Mouse (Mus musculus): Measurements from ENCODE around the gene Zbtb48. TPM values are rescaled to one million over a fixed set of nuclear protein-coding genes. Genes with fewer than 3 reads are reported as not detected.
A peak's percentile ranks its signal among the peaks of the same experiment; 100 is the strongest.

The Zbtb48 gene
- polyA plus RNA-seq, 1 experiment from 2014 or later: 18.0 TPM

GRCm38 (mm10) chr4:152067280-152067679 lies 39.8 kb upstream of the Zbtb48 start:
- 0 out of 2 replicates have a peak, but pooled peaks cover 6% of the 10 kb centered on the region for H3K36me3 ChIP-seq (ENCODE audit: control insufficient read depth, insufficient read depth, low read length)
- H3K4me1 ChIP-seq (ENCODE audit: control insufficient read depth, insufficient read depth, low read length): peaks cover 4% of the 10 kb centered on the region
- H3K27ac ChIP-seq (ENCODE audit: low read length): no peak overlapping the region
- ATAC-seq (ENCODE audit: insufficient read depth, low FRiP score): no peak
- no peak overlapping the region for H3K9ac ChIP-seq (ENCODE audit: low read length)
- no peaks in the 10 kb centered on the region for H3K9me3 ChIP-seq (replicated peaks; ENCODE audit: control insufficient read depth, low read length)
- no peaks in the 10 kb centered on the region for H3K27me3 ChIP-seq (ENCODE audit: control insufficient read depth, insufficient read depth, low read length)
- H3K4me3 ChIP-seq (replicated peaks; ENCODE audit: low read length): no peak overlapping the region
- no peak overlapping the region for H3K4me2 ChIP-seq (ENCODE audit: low read depth, low read length)

GRCm38 (mm10) chr4:152062390-152063110 lies 35.1 kb upstream of the Zbtb48 start:
- ATAC-seq (ENCODE audit: insufficient read depth, low FRiP score): no peak
- Histone ChIP-seq H3K4me1 (ENCODE audit: control insufficient read depth, insufficient read depth, low read length) (no peaks in the 10 kb centered on the region), H3K36me3 (ENCODE audit: control insufficient read depth, insufficient read depth, low read length) (peaks cover 17% of the 10 kb centered on the region), H3K4me2 (ENCODE audit: low read depth, low read length) (no peak overlapping the region), H3K4me3 (replicated peaks; ENCODE audit: low read length) (no peak overlapping the region), H3K9me3 (replicated peaks; ENCODE audit: control insufficient read depth, low read length) (no peaks in the 10 kb centered on the region), H3K27ac (ENCODE audit: low read length) (no peak overlapping the region), H3K27me3 (ENCODE audit: control insufficient read depth, insufficient read depth, low read length) (no peaks in the 10 kb centered on the region), H3K9ac (ENCODE audit: low read length) (no peak overlapping the region)
- 56% methylated on average over 9 of the region's 9 CpGs for WGBS

GRCm38 (mm10) chr4:152044609-152045008 lies 17.1 kb upstream of the Zbtb48 start:
- 86% methylated on average over 6 of the region's 6 CpGs for WGBS
- H3K9me3 ChIP-seq (replicated peaks; ENCODE audit: control insufficient read depth, low read length): no peaks in the 10 kb centered on the region
- no peak for ATAC-seq (ENCODE audit: insufficient read depth, low FRiP score)
- no peak overlapping the region for H3K9ac ChIP-seq (ENCODE audit: low read length)
- H3K27ac ChIP-seq (ENCODE audit: low read length): no peak overlapping the region
- no peak overlapping the region for H3K4me3 ChIP-seq (replicated peaks; ENCODE audit: low read length)
- H3K4me1 ChIP-seq (ENCODE audit: control insufficient read depth, insufficient read depth, low read length): peaks cover 7% of the 10 kb centered on the region
- H3K27me3 ChIP-seq (ENCODE audit: control insufficient read depth, insufficient read depth, low read length): no peaks in the 10 kb centered on the region
- peaks cover 49% of the 10 kb centered on the region for H3K36me3 ChIP-seq (ENCODE audit: control insufficient read depth, insufficient read depth, low read length)
- H3K4me2 ChIP-seq (ENCODE audit: low read depth, low read length): no peak overlapping the region

GRCm38 (mm10) chr4:152043171-152043570 lies 15.7 kb upstream of the Zbtb48 start:
- ATAC-seq (ENCODE audit: insufficient read depth, low FRiP score): no peak

GRCm38 (mm10) chr4:152041924-152042641 lies 14.6 kb upstream of the Zbtb48 start:
- peaks cover 7% of the 10 kb centered on the region for H3K4me1 ChIP-seq (ENCODE audit: control insufficient read depth, insufficient read depth, low read length)
- no peak overlapping the region for H3K4me2 ChIP-seq (ENCODE audit: low read depth, low read length)
- no peak overlapping the region for H3K4me3 ChIP-seq (replicated peaks; ENCODE audit: low read length)
- 96% methylated on average over 22 of the region's 22 CpGs for WGBS
- H3K27ac ChIP-seq (ENCODE audit: low read length): no peak overlapping the region
- no peak overlapping the region for H3K9ac ChIP-seq (ENCODE audit: low read length)
- no peak for ATAC-seq (ENCODE audit: insufficient read depth, low FRiP score)
- no peaks in the 10 kb centered on the region for H3K27me3 ChIP-seq (ENCODE audit: control insufficient read depth, insufficient read depth, low read length)
- peaks cover 40% of the 10 kb centered on the region for H3K36me3 ChIP-seq (ENCODE audit: control insufficient read depth, insufficient read depth, low read length)
- no peaks in the 10 kb centered on the region for H3K9me3 ChIP-seq (replicated peaks; ENCODE audit: control insufficient read depth, low read length)

More at GRCm38 (mm10) chr4:152043171-152043570, 15.7 kb upstream of the Zbtb48 start:
- H3K36me3 ChIP-seq (ENCODE audit: control insufficient read depth, insufficient read depth, low read length): peaks cover 49% of the 10 kb centered on the region
- no peak overlapping the region for H3K27ac ChIP-seq (ENCODE audit: low read length)
- H3K4me3 ChIP-seq (replicated peaks; ENCODE audit: low read length): no peak overlapping the region
- no peak overlapping the region for H3K9ac ChIP-seq (ENCODE audit: low read length)
- no peaks in the 10 kb centered on the region for H3K9me3 ChIP-seq (replicated peaks; ENCODE audit: control insufficient read depth, low read length)
- H3K27me3 ChIP-seq (ENCODE audit: control insufficient read depth, insufficient read depth, low read length): no peaks in the 10 kb centered on the region
- 83% methylated on average over 3 of the region's 3 CpGs for WGBS
- peaks cover 7% of the 10 kb centered on the region for H3K4me1 ChIP-seq (ENCODE audit: control insufficient read depth, insufficient read depth, low read length)
- H3K4me2 ChIP-seq (ENCODE audit: low read depth, low read length): no peak overlapping the region

- no peak overlapping the region for H3K27ac ChIP-seq (ENCODE audit: low read length)
- peaks cover 28% of the 10 kb centered on the region for H3K36me3 ChIP-seq (ENCODE audit: control insufficient read depth, insufficient read depth, low read length)
- H3K27me3 ChIP-seq (ENCODE audit: control insufficient read depth, insufficient read depth, low read length): no peaks in the 10 kb centered on the region
- H3K4me3 ChIP-seq (replicated peaks; ENCODE audit: low read length): peak overlapping the region; percentile 98
- peak overlapping the region; percentile 97 for H3K4me2 ChIP-seq (ENCODE audit: low read depth, low read length)
- H3K9me3 ChIP-seq (replicated peaks; ENCODE audit: control insufficient read depth, low read length): no peaks in the 10 kb centered on the region
- H3K4me1 ChIP-seq (ENCODE audit: control insufficient read depth, insufficient read depth, low read length): peaks cover 7% of the 10 kb centered on the region
- H3K9ac ChIP-seq (ENCODE audit: low read length): peak overlapping the region; percentile 93
- ATAC-seq (ENCODE audit: insufficient read depth, low FRiP score): no peak
- 3% methylated on average over 25 of the region's 25 CpGs for WGBS
Measured at GRCm38 (mm10) chr4:152039831-152040310, 12.4 kb upstream of the Zbtb48 start.

- peak within 1 kb of the TSS; percentile 97 for H3K4me2 ChIP-seq (ENCODE audit: low read depth, low read length)
- H3K27me3 ChIP-seq (ENCODE audit: control insufficient read depth, insufficient read depth, low read length): no peaks in the 10 kb centered on the region
- peaks cover 7% of the 10 kb centered on the region for H3K4me1 ChIP-seq (ENCODE audit: control insufficient read depth, insufficient read depth, low read length)
- under 1% methylated on average over 82 of the region's 86 CpGs for WGBS
- H3K36me3 ChIP-seq (ENCODE audit: control insufficient read depth, insufficient read depth, low read length): peaks cover 23% of the 10 kb centered on the region
- H3K9me3 ChIP-seq (replicated peaks; ENCODE audit: control insufficient read depth, low read length): no peaks in the 10 kb centered on the region
- peak within 1 kb of the TSS; percentile 93 for H3K9ac ChIP-seq (ENCODE audit: low read length)
- ATAC-seq (ENCODE audit: insufficient read depth, low FRiP score): peak; percentile 89
- H3K4me3 ChIP-seq (replicated peaks; ENCODE audit: low read length): peak within 1 kb of the TSS; percentile 98
- H3K27ac ChIP-seq (ENCODE audit: low read length): no peak within 1 kb of the TSS
Measured at GRCm38 (mm10) chr4:152038985-152039830, 11.7 kb upstream of the Zbtb48 start, which contains the start of gene Nol9. TSS of gene Nol9 (plus strand) at chr4:152039321.

- WGBS: 32% methylated on average over 10 of the region's 10 CpGs
- ATAC-seq (ENCODE audit: insufficient read depth, low FRiP score): no peak
- H3K27ac ChIP-seq (ENCODE audit: low read length): no peak within 1 kb of the TSS
- H3K9ac ChIP-seq (ENCODE audit: low read length): peak within 1 kb of the TSS; percentile 93
- no peaks in the 10 kb centered on the region for H3K9me3 ChIP-seq (replicated peaks; ENCODE audit: control insufficient read depth, low read length)
- H3K36me3 ChIP-seq (ENCODE audit: control insufficient read depth, insufficient read depth, low read length): peaks cover 16% of the 10 kb centered on the region
- peaks cover 7% of the 10 kb centered on the region for H3K4me1 ChIP-seq (ENCODE audit: control insufficient read depth, insufficient read depth, low read length)
- H3K4me2 ChIP-seq (ENCODE audit: low read depth, low read length): peak within 1 kb of the TSS; percentile 97
- peak within 1 kb of the TSS; percentile 98 for H3K4me3 ChIP-seq (replicated peaks; ENCODE audit: low read length)
- H3K27me3 ChIP-seq (ENCODE audit: control insufficient read depth, insufficient read depth, low read length): no peaks in the 10 kb centered on the region
Measured at GRCm38 (mm10) chr4:152038225-152038984, 10.9 kb upstream of the Zbtb48 start, which contains the start of gene Tas1r1. TSS of gene Tas1r1 (minus strand) at chr4:152038568.

All from stomach, embryonic 16.5 days (tissue).